Mouse (Mus musculus) liver, adult 2 months (tissue): ENCODE measurements at regions not wholly inside any gene's neighbourhood (a gene's known extent, or its start where the extent isn't known, plus 50 kb on each side); places are given as distances from the start of the nearest gene placed in this dataset.

ENCODE experiments used
- CTCF ChIP-seq: fragments of 200-500 bp; IDR thresholded peaks from 2 replicates; pipeline ENCODE4 v1.5.1; 2011; ENCODE audit warnings: low read depth, low read length, control low read depth
- POLR2A ChIP-seq: fragments of 200-500 bp; IDR thresholded peaks from 2 replicates; pipeline ENCODE4 v1.6.1; 2011; ENCODE audit warnings: low read length, control low read depth; ENCODE audit not compliant: insufficient read depth; ENCODE audit errors: extremely low read depth

GRCm38 (mm10) chr9:61200295-61200955 is 171.7 kb upstream of the Tle3 start:
- TF ChIP-seq CTCF (no peak), POLR2A (no peak)
